Mouse (Mus musculus) megakaryocyte, embryonic 14.5 days (primary cell): ENCODE measurements at regions not wholly inside any gene's neighbourhood (a gene's known extent, or its start where the extent isn't known, plus 50 kb on each side); places are given as distances from the start of the nearest gene placed in this dataset.

Experiments used
- FLI1 ChIP-seq: IDR thresholded peaks from 2 replicates; pipeline ENCODE4 v1.6.1; 2012; ENCODE audit warnings: low read length, inconsistent platforms, mixed read lengths
- GATA1 ChIP-seq: IDR thresholded peaks from 3 replicates; pipeline ENCODE4 v1.6.1; 2012; ENCODE audit warnings: mixed read lengths, low read length, inconsistent platforms, borderline replicate concordance

- TF ChIP-seq FLI1 (no peak), GATA1 (no peak)
Observed at GRCm38 (mm10) chr7:40275658-40276057, 622.5 kb upstream of the Vstm2b start.
